Mouse (Mus musculus) spleen, adult 2 months (tissue): ENCODE measurements around the gene Grifin.

Experiments
- CTCF ChIP-seq: fragments of 200-500 bp; IDR thresholded peaks from 2 replicates; pipeline ENCODE4 v1.5.1; 2011; ENCODE audit warnings: mild to moderate bottlenecking, inconsistent platforms; ENCODE audit not compliant: insufficient read depth, insufficient read length, insufficient replicate concordance; ENCODE audit errors: extremely low read depth
- POLR2A ChIP-seq: fragments of 200-500 bp; IDR thresholded peaks from 2 replicates; pipeline ENCODE4 v1.6.1; 2011; ENCODE audit warnings: low read depth, low read length, inconsistent platforms

- TF ChIP-seq CTCF (no peak), POLR2A (peak; percentile 2; the same call in 1 of the 2 replicates)
Observed at GRCm38 (mm10) chr5:140596426-140596825, 31.6 kb upstream of the Grifin start.
